Mouse (Mus musculus): ENCODE results near the gene Arhgap32. TPM values are rescaled to one million over a fixed set of nuclear protein-coding genes. Genes with fewer than 3 reads are reported as not detected.
"Not testable (repeated sequence)": the region's sequence is repeated elsewhere in the genome, so short reads cannot be mapped to it uniquely, and the experiment has no call there.

Arhgap32 gene
- under 1 TPM in 1 of 3 experiments, not detected in 2; 0.17 TPM for polyA plus RNA-seq (2017; shearing (Covaris generic))

DNA sequence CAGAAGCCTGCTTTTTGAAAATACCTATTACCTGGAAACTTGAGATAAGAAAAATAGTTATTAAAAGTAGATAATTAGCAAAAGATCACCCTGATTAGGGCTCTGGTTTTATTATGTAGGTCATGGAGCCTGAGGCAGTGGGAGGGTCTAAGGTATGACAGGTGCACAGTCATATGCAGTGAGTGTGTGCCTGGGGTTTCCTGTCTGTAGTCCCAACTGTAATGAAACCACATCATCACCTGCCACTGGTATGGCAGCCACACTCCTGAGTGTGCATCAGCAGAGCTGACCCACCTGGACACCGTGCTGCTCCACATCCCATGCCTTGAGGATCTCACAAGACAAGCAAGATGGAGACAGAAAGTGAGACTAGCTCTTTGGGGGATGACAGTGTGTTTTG is at the start of gene Arhgap32:
TSS of gene Arhgap32 (plus strand) at position 351 of the 400 bp plus-strand sequence.
- ATAC-seq: no peak

GRCm38 (mm10) chr9:32072778-32073177 is 43.2 kb upstream of the Arhgap32 start:
- no peak for ATAC-seq

GRCm38 (mm10) chr9:32088106-32088776 is 27.7 kb upstream of the Arhgap32 start:
- ATAC-seq: no peak

GRCm38 (mm10) chr9:32088882-32089281 is 27.1 kb upstream of the Arhgap32 start:
- no peak for ATAC-seq

DNA sequence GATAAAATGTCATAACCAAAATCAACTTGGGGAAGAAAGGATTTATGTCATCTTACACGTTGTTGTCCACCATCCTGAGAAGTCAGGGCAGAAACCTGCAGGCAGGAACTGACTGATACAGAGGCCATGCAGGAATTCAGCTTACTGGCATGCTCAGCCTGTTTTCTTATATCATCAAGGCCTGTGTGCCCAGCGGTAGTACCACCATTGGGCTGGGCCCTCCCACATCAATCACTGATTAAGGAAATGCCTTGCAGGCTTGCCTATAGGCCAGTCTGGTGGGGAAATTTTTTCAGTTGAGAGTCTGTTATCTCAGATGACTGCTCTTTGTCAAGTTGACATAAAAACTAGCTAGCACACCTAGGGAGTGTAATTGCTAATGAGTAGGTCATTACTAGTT is 22.5 kb upstream of the Arhgap32 start:
- no peak for ATAC-seq

DNA sequence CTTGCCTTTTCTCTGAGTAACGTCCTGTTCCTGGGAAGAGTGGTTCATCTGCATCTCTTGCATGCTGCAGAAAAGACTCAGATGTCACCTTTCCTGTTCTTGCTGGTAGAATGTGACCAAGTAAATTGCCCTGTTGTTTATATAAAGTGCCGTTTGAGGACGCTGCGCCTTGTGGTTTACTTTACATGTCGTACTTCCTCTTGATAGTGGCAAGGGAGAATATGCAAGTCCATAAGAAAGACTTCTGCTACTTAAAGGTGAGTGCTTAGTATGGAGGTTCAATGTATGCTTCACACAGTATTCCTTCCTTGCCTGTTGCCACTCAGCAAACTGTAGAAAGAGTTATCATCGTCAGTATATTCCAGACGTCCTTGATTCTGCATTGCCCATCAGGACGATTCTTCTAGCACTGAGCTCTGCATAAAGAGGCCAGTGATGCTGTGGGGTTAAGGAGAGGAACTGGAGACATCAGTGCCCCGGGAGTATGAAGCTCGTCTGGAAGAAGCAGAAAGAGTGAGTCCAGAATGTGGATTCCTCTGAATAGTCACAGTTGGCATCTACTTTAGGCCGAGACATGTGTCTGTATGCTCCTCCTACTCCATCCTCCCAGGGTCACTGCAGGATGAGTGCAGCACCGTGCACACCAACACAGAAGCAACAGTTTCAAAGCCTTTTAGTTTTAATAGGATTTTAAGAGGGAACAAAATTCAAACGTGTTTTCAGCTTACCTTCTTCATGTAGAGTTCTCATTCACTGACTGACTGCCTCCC is 21.4 kb upstream of the Arhgap32 start:
- no peak for ATAC-seq

GRCm38 (mm10) chr9:32095511-32095910 is 20.4 kb upstream of the Arhgap32 start:
- no peak for ATAC-seq

- no peak for ATAC-seq
Measured at GRCm38 (mm10) chr9:32096541-32096940, 19.4 kb upstream of the Arhgap32 start.

DNA sequence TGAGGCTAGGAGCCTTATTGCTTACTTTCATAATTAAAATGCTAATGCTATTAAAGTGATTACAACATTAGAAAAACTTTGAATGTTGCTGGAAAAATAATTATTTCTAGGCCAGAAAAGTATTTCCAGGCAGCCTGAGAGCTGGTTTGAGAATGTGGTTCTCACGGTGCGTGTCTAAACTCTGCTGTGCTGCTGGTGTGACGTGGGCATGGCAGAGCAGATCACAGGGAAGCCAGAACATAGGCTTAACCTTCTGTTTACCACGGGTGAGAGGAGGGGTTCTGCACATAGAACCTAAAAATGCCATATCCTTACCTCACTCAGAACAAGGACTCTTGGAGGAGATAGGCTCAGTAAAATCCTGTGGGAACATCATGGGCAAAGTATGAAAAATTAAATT is 18.8 kb upstream of the Arhgap32 start:
- no peak for ATAC-seq

GRCm38 (mm10) chr9:32098425-32099155 is 17.3 kb upstream of the Arhgap32 start:
- ATAC-seq: no peak

- no peak for ATAC-seq
Measured at GRCm38 (mm10) chr9:32100561-32100960, 15.4 kb upstream of the Arhgap32 start.

DNA sequence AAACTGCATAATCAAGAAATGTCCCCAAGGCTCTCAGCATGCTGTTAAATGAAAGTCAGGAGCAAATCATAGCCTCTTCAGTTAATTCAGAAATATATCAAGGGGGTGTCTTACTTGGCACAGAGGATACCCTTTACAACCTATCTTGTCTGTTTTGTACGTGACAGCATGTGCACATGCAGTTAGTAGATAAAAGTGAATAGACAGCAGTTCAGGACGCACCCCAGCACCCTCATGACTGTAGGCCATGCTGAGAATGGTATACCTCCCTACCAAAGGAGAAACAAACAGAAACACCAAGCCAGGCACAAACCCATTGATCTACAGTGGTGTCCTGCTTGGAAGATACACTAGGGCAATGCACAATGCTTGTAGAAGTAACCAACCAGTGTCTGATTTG is 14.4 kb upstream of the Arhgap32 start:
- no peak for ATAC-seq

DNA sequence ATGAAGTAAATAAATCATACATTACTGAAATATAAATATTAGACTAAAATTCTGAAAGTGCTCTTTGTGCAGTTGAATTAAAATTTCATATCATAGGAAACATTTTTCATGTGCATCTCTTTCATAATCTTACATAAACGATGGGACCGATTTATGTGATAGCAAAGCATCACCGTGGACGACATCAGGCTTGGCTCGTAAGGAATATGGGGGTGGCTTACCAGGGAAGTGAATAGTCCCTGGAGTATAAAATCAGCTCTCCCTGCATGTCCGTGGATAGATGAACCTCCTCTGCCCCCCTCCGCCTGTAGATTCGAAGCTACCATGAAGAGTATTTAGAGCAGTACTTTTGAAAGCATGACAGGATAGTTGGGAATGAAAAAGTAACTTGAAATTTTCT is 11.3 kb upstream of the Arhgap32 start:
- no peak for ATAC-seq

GRCm38 (mm10) chr9:32110376-32110775 is 5.6 kb upstream of the Arhgap32 start:
- no peak for ATAC-seq

DNA sequence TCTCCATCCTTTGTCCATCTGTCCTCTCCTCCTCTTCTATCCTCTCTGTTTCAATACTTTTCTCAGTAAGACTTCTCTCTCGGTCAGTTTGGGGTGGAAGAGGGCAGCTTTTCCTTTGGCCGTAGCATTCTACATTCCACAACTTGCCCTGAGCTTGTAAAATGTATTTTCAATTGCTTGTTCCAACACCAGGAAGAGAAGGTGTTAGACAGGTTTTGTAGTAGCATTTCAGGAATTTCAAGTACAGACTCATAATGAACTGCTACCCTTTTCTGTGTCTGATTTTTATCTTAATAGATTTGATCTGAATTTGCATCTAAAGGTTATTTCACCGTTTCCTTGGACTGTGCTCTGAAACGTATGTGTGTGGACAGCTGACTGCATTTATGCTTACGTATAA is 336 bp downstream of the Arhgap32 start:
- no peak for ATAC-seq

DNA sequence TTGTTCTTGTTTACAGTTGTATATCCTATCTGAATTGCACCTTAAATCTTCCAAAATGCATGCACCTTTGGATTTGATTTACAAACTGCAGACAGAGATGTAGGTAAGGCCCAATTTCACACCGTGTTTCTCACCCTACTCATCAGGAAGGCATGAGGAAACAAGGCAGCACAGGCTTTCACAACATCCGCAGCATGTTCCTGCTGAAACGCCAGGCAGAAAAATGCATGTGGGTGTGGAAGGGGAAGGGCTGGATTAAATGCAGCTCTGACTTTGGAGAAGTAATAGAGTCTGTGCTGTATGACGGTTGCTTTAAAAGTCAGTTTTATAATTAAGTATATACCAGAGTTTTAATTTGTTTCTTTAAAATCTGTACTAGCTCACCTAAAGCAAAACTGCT is 1.9 kb downstream of the Arhgap32 start:
- ATAC-seq: no peak

- no peak for ATAC-seq
Measured at GRCm38 (mm10) chr9:32118433-32118832, 2.5 kb downstream of the Arhgap32 start.

DNA sequence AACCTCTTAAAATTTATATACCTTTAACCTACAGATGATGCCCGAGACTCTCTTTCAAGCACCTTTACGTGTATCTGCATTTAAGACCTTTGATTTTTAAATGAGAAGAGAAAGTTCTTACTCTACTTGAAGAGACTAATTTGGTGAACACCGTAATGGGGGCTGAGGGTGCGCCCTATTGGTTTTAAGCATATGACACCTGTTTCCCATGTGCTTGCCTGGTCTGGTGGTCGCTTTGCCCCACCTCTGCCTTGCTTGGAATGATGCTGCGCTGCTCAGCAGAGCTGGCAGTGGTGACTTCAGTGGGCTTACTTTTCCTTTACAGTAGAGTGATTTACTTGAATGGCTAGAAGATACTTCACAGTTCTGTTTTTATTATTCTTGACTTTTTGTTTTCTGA is 3.6 kb downstream of the Arhgap32 start:
- no peak for ATAC-seq

GRCm38 (mm10) chr9:32120162-32120561 is 4.2 kb downstream of the Arhgap32 start:
- ATAC-seq: no peak

DNA sequence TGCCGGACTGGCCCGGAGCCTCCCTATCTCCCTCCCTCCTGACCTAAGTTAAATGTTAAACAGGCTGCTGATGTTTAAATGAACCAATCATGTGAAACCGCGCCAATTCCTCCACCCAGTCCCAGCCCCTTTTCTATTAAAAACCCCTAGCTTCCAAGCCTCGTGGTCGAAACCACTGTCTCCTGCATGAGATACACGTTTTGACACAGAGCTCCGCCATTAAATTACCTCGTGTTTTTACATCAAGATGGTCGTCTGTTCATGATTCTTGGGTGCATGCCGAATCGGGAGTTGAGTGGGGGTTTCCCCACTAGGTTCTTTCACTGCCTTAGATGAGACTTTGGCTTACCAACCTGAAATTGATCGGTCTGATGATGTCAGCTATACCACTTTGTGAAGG is 5.3 kb downstream of the Arhgap32 start:
- ATAC-seq: not testable (repeated sequence)

DNA sequence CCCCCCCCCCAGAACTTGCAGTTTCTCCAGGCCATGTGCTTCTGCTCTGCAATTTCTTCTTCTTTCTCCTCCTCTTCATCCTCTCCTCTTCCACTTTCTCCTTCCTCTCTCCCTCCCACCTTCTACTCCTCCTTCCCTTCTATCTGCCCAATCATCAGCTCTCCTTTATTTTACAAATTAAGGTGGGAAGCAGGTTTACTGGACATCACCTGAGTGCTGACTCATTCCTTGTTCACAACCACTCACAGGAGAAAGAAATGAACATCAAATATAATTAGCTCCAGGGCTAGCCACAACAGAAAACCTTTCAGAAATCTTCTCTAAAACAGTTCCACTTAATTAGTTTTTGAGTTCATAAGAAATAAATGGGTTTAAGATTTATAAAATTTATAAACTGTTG is 20.3 kb downstream of the Arhgap32 start:
- ATAC-seq: no peak

DNA sequence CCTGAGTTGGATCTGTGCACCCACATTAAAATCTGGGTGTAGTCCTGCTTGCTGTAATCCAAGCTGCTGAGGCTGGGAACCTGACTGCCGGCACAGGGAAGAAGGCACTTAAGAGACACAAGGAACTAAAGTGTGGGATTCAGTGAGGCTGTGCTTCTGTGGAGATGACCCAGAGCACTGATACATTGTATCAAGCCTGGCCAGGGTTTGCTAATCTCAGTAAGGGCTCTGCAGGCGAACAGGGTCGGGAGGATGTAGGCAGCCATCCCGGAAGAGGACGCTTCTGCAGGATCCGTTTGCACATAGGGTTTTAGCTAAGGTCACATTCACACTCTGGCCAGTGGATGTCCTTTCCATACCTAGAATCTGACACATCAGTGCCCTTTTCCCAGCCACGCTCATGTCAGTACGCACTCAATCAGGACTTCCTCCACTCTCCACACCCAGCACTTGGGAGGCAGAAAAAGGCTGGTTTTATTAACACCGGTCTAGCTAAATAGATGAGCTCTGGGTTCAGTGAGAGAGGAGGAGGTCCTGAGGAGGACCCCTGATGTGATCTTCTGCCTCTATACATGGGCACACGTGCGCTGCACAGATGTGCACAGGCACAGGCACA is 20.9 kb downstream of the Arhgap32 start:
- ATAC-seq: no peak

Measured in inflammation-experienced regulatory T-cells, adult 6 months (primary cell).